Mouse (Mus musculus): Measurements from ENCODE around the gene Prdm12.
"Not testable (repeated sequence)": the region's sequence is repeated elsewhere in the genome, so short reads cannot be mapped to it uniquely, and the experiment has no call there.

Gene Prdm12

GRCm38 (mm10) chr2:31641929-31642328 lies 2.1 kb downstream of the Prdm12 start:
- no peak for DNase-seq (ENCODE audit: low spot score)

DNA sequence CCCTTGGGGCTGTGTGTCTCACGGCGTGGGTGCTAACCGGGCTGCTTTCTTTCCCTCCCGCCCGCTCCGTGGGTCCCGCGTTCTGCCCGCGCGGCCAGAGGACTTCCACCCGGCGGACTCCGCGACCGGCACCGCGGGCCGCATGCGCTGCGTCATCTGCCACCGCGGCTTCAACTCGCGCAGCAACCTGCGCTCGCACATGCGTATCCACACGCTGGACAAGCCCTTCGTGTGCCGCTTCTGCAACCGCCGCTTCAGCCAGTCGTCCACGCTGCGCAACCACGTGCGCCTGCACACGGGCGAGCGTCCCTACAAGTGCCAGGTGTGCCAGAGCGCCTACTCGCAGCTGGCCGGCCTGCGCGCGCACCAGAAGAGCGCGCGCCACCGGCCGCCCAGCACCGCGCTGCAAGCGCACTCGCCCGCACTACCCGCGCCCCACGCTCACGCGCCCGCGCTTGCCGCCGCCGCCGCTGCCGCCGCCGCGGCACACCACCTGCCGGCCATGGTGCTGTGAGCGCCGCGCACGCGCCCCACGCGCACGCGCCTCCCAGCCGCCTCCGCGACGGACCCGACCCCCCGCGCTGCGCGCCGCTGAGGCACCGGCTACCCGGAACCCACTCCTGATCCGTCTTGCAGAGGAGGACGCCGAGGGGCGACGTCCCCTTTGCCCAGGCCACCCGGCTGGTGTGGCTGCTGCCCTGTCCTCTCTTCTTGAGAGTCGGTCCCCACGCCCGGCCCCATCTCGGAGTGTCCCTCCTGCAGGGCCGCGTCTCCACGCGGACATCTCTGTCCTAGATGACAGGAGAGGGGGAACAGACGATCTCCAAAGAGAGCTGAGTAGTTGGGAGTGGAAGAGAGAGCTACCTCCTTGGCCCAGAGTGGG lies 14.4 kb downstream of the Prdm12 start:
- DNase-seq (ENCODE audit: low spot score) = peak; percentile 63

DNA sequence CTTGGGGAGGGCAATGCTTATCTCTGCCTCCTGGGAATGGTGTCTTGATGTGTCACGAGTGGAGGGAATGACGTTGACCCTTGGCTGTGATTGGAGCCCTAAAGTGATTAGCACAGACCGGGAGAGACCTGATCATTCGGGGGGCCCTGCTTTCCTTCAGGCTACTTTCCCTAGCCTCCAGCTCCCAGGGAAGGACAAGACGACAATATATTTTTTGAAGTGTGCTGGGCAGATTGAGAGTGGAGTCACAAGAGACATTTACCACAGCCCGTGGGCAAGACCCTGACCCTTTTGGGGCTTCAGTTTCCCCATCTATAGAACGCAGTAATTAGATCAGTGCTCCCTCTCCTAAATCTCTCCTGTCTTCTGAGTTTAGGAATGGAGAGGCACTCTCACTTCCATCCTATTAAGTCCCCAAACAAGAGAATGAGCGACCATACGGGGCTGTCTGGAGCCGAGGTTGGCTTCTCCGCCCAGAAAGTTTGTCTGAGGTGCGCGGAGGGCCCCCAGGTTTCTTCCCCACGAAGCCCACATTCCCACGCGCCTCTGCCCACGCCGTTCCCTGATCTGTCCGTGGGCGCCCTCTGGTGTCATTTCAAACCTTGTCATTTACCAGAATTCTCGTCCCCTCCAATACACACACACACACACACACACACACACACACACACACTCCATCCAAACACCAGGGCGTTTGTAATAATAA lies 15.2 kb downstream of the Prdm12 start:
- peak; percentile 31 for DNase-seq (ENCODE audit: low spot score)

DNA sequence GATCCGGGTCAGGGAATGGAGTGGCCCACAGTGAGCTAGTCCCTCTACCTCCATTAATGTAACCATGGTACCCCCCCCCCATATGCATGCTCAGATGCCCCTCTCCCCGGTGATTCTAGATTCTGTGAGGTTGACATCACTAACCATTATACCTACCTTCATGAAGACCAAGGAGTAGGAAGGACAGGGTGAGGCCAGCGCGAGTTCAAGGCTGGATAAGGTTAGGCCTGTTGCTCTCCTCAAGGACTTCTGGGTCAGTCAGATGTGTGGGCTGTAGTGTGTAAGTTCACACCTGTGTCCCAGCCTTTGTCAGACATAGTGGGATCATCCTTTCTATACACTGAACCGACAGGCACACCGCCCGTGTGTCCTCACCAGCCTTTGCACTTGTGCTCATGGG lies 16.5 kb downstream of the Prdm12 start:
- no peak for DNase-seq (ENCODE audit: low spot score)

GRCm38 (mm10) chr2:31662939-31663803 lies 23.3 kb downstream of the Prdm12 start:
- DNase-seq (ENCODE audit: low spot score) = no peak

DNA sequence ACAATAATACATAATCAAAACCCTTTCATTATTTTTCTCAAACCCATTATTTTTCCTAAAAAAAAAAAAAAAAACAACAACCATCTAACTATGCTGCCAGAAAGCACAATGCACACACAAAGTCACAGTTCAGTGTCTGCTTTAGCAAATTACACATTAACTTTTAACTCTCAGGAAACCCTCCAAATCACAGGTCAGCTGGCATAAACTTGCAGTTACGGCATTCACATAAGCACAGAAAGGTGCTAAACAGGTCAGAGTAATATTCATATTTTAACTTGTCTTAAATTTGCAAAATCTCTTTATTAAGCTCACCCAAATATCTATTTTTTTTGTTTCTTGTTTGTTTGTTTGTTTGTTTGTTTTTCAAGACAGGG lies 24.0 kb downstream of the Prdm12 start:
- no peak for DNase-seq (ENCODE audit: low spot score)

DNA sequence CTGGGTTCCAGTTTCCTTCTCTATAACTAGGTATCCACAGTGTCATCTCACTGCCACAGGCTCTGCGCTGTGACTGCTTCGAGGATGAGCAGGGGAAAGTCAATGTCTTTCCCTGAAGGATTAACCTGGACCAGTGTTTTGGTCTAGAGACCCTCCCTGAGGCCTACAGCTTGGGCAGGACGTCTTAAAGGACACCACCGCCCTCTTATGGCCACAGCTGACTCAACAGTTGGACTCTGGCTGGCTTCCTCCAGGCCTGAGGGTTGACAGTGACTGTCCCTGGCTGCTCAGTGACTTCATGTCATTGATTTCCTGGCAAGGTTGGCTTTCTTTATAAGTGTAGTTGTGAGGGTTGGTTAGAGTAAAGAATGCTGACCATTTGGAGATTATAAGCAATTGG lies 27.5 kb downstream of the Prdm12 start:
- DNase-seq (ENCODE audit: low spot score) = no peak

- DNase-seq (ENCODE audit: low spot score) = peak; percentile 89
Measured at GRCm38 (mm10) chr2:31670551-31671035, 30.8 kb downstream of the Prdm12 start, which contains the start of gene Exosc2. Gene Exosc2, plus strand, starts transcription at chr2:31670715.

- DNase-seq (ENCODE audit: low spot score) = no peak
Measured at GRCm38 (mm10) chr2:31678641-31679040, 38.8 kb downstream of the Prdm12 start.

DNA sequence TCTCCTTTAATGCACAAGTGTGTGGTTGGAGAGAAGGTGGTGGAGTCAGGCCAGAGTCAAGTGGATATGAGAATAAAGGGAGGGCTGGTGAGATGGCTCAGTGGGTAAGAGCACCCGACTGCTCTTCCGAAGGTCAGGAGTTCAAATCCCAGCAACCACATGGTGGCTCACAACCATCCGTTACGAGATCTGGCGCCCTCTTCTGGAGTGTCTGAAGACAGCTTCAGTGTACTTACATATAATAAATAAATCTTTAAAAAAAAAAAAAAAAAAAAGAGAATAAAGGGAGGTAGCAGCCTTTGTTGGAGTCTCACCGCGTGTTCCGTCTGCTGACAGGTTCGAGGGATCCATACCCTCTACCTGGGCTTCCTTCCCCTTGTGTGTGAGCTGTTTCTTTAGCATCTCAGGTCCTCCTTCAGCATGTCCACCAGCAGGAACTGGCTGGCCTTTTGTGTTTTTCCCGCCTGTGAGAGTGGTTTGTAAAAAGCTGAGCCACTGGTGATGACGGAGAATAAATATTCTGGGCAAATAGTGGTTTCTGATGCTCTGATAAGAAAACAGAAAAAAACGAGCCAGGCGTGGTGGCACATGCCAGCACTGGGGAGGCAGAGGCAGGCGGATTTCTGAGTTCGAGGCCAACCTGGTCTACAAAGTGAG lies 41.3 kb downstream of the Prdm12 start:
- not testable (repeated sequence) for DNase-seq (ENCODE audit: low spot score)

DNA sequence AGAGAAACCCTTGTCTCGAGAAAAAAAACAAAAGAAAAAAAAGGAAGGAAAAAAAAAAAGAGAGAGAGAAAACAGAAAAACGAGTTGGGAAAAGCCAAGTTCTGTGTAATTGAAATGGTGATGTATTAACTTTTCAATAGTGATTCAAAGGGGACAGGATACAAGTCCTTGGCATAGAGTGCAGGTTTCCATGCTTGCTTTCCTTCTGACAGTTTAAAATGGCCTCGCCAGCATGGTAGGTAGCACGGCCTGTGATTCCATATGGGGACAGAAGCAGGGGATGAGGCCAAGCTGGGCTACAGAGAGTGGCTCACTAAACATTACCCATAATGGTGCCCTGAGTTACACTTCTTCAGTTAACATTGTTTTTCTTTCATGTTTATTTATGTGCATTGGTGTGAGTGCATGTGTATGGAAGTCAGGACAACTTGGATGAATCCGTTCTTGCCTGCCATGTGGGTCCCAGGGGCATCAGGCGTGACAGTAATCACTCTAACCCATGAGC lies 41.9 kb downstream of the Prdm12 start:
- DNase-seq (ENCODE audit: low spot score) = no peak

DNA sequence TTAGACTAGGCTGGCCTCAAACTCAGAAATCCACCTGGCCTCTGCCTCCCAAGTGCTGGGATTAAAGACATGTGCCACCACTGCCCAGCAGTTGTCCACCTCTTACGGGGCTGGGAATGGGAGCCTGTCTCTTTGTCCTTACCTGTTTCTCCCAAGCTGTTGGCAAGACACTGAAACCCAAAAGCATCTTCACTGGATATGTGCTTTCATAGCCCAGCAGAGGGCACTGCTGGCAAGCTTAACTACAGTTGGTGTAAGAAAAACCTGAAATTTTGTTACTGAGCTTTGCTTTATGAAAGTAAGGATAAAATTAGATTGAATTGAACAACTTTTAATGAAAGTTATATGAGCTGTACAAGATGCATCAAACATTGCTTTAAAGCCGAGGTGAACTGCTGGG lies 43.8 kb downstream of the Prdm12 start:
- peak; percentile 35 for DNase-seq (ENCODE audit: low spot score)

- peak; percentile 96 for DNase-seq (ENCODE audit: low spot score)
Measured at GRCm38 (mm10) chr2:31688074-31688925, 48.5 kb downstream of the Prdm12 start, which contains the start of gene Abl1. Gene Abl1, plus strand, starts transcription at chr2:31688376.

GRCm38 (mm10) chr2:31689045-31689444 lies 49.2 kb downstream of the Prdm12 start:
- DNase-seq (ENCODE audit: low spot score) = no peak

DNA sequence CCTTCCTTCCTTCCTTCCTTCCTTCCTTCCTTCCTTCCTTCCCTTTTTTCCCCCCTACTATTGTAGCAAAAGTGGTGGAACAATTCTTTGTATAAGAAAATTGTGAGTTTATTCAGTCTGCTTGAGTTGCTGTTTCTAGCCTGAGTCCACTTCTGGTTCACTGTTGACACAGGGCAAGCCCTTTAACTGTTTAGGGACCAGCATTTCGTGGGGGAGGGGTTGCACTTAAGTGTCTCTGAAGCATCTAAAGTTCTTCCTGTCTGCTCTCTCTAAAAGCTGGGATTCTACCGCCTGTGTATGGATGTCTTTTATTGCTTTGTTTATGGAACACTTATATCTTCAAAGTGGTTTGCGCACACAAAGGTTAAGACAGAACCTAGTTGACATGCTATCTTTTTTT lies 50.2 kb downstream of the Prdm12 start:
- no peak for DNase-seq (ENCODE audit: low spot score)

DNA sequence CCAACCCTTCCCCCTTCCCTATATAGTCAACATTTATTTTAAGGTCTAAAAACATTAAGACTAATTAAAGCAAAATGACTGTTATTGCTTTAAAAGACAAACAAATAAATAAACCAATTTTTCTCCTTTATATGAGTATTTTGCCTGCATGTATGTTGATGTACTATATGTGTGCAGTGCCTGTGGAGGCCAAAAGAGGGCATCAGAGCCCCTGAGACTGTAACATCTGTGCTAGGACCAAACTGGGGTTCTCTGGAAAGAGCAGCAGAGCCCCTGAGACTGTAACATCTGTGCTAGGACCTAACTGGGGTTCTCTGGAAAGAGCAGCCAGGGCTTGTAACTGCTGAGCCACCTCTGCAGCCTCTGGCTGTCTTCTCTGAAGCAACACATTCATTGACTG lies 58.4 kb downstream of the Prdm12 start:
- DNase-seq (ENCODE audit: low spot score) = no peak

GRCm38 (mm10) chr2:31700545-31701446 lies 61.0 kb downstream of the Prdm12 start:
- no peak for DNase-seq (ENCODE audit: low spot score)

GRCm38 (mm10) chr2:31703226-31703625 lies 63.4 kb downstream of the Prdm12 start:
- no peak for DNase-seq (ENCODE audit: low spot score)

All from left cerebral cortex, adult 11 months (tissue).